7 mouse cellular contexts compared by ENCODE assay signal in the genomic region with DNA sequence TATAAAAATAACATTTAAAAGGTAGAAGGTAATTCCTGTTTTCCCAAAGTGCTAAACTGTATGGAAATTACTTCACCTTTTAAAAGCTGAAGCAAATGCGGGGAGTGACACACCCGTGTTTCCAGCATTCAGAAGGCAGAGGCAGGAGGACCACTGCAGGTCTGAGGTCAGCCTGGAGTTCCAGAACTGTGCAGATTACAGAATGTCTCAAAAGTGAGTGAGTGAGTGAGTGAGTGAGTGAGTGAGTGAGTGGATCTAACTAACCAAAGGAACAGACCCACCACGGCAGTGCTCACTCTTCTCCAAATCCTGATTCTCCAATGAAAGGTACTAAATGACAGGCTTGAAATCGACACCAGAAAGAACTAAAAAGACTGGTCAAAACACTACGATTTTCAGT.
"Had no signal": no experiment of that assay in that cellular context is flagged by ENCODE, and none has a peak within 500 bp of the region (broad histone marks: within the 10 kb centered on the region; RNA-seq: fewer than 3 reads in every experiment).

No protein-coding gene starts in this region.

- H3K4me2 ChIP-seq: limb, embryonic 13.5 days; neural tube, embryonic 15.5 days had no signal

- DNase-seq: thymus, adult 2 months; thymus, postnatal 25 days had no signal

- H3K4me3 ChIP-seq: limb, embryonic 13.5 days; midbrain, embryonic 10.5 days; myocyte; neural tube, embryonic 15.5 days had no signal

- H3K27me3 ChIP-seq: limb, embryonic 13.5 days; neural tube, embryonic 15.5 days had no signal

- H3K27ac ChIP-seq: limb, embryonic 13.5 days; liver, embryonic 14.5 days; midbrain, embryonic 10.5 days; neural tube, embryonic 15.5 days had no signal

- H3K9ac ChIP-seq: limb, embryonic 13.5 days; liver, embryonic 14.5 days; neural tube, embryonic 15.5 days had no signal

- H3K36me3 ChIP-seq: neural tube, embryonic 15.5 days had no signal

- H3K9me3 ChIP-seq: limb, embryonic 13.5 days; midbrain, embryonic 10.5 days; neural tube, embryonic 15.5 days had no signal
